Mouse (Mus musculus) natural killer cell, adult 2 months (primary cell): ENCODE data around the gene Gm20388.
"Not testable (repeated sequence)": the region's sequence is repeated elsewhere in the genome, so short reads cannot be mapped to it uniquely, and the experiment has no call there.

Experiments used
- DNase-seq, 2 experiments: peaks; one replicate each; pipeline ENCODE4 v3.0.0; 2022; ENCODE audit warnings: low spot score in 2 of 2

The Gm20388 gene

DNA sequence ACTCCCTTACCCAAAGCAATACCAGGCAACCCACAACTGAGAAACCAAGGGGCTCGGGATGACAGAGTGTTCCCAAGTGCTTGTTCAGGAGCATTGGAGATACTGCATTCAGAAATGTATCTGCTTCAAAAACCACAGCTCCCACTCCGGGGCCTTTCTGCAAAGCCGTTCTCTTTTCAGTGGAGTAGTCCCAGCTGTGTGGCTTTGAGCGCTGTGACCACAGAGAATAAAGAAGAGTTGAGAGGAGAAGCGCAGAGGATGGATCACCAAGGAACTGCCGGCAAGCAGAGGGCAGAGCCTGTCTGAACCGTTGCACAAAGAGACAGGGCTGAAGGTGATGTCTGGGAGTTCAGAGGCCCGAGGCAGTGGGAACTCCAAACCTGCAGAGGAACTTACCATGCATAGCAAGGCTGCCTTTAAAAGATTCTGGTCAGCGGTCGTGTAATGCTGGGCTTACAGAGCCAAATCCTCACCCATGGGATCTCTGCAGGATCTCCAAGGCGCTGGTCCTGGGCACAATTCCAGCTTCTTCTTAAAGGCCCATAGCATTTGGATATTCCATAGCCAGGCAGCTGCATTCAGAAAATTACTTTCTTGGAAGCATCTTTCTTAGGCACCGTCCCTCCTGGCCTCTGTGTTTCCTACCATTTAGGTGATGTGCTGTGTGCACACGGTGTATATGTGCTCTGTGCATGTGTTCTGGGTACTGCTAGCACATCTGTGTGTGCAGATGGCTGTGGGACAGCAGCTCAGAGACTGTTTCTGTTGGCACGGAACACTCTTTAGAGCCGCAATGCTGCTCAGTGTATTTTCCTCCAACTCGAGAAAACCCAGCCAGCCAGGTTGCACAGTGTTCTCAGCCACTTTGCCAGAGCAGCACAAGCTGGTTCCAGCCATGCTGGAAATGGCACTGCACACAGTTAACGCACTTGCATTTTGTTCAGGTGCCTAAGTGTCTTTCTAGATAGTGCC, 4261.2 kb downstream of the Gm20388 start:
- DNase-seq: no peak

DNA sequence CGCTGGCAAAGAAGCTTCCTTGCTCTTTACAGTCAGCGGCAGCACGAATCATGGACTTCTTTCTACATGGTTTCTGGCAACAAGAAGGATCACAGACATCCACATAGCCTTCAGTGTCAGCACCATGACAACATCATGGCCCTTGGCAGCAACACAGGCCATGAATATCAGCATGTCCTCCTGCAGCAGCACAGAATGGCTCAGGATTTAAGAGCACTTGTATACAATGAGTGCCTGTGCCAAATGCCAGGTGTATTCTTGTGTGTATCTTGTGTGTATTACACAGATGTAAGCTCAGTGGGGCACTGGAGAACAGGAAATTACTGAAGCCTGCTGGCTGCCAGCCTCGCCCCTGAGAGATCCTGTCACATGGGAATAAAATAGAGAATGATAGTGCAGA, 4263.0 kb downstream of the Gm20388 start:
- DNase-seq: no peak

DNA sequence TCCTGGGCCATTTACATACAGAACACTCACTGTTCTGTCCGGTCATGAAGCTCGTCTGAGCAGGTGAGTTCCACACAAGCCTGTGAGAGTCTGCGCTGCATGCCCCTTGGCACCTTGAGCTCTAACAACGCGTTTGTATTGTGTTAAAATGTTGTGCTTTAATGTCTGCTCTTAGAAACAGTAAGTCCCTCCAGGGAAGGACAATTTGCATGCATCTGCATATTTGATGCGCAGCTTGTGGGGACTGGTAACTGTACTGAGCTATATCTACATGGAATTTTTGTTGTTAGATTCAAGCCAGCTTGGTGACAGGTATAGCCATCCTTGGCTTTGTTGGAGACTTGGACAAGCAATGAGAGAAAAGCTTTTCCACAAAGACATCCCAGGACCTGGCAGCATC, 4265.5 kb downstream of the Gm20388 start:
- DNase-seq: no peak

DNA sequence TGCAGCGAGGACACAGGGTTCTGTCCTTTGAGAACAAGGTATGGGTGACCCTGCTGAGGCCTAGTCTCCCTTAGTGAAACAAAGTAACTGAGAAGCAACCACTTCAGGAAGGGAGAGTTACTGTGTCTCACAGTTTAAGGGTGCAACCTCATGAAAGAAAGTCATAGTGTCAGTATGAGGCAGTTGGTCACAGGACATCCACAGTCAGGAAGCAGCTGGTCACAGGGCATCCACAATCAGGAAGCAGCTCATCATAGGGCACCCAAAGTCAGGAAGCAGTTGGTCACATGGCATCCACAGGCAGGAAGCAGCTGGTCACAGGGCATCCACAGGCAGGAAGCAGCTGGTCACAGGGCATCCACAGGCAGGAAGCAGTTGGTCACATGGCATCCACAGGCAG, 4266.5 kb downstream of the Gm20388 start:
- DNase-seq: not testable (repeated sequence)

DNA sequence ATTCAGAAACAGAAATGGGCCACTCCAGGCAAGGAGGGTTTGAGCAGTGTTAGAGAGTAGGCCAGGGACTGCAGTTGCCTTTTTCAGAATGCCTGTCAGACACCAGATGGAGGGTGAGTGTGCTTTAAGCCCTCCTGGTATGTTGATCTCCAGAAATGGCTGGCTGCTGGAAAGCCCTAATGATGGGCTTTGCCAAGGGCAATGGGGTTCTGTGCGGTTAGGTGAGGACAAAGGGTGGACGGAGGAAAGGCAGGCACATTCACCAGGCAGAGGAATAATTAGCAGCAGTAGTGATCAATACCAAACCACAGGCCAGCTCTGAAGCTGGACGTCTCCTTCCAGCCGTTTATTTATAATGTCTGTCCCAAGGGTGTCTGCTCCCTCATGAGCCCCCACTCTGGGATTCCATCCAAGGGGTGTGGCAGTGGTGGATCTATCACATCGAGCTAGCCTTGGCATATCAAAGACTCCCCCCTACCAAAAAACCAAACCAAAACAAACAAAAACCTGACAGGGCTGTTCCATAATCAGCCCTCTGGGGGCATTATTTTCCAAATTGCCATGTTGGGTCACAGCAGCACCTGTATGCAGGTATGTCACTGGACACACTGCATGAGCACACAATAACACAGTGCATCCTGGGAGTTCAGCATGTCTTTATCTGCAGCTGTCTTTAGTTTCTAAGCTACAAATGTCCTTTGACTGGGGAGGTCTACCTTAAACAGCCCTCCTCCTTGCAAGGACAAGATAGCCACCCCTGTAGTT, 4270.2 kb downstream of the Gm20388 start:
- DNase-seq: no peak

DNA sequence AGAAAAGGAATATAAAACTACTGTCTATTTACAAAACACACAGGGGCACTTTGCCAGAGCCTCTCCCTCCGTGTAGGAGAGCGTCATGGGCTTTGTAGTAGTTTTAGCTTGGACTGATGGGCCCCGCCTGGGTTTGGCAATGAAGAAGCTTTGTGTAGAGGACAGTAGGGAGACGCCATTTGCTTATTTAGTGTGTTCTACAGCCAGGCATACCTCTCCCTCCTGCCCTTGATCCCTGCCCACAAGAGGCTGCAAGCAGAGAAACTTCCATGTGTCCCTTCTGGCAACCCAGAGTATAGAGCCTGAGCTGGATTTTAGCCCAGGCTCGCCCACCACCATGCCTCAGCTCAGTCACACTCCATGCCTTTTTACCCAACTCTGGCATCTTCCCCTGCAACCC, 4271.1 kb downstream of the Gm20388 start:
- DNase-seq: no peak

DNA sequence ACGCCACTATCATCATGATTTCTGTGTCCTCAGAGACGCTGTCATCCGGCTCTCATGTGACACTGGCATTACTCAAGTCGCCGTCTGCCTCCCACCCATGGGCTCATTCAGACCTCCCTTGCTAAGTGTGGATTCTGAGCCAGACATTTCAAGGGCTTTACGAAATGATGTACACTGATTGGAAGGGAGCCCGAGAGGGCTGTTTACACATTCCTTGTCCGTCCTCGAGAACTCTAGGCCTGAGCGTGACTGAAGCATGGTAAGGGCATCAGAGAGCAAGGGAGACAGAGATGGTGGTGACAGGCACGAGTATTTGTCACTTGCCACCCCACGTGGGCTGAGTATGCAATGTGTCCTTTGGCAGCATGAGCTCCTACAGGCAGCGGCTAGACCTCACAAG, 4271.6 kb downstream of the Gm20388 start:
- DNase-seq: no peak

DNA sequence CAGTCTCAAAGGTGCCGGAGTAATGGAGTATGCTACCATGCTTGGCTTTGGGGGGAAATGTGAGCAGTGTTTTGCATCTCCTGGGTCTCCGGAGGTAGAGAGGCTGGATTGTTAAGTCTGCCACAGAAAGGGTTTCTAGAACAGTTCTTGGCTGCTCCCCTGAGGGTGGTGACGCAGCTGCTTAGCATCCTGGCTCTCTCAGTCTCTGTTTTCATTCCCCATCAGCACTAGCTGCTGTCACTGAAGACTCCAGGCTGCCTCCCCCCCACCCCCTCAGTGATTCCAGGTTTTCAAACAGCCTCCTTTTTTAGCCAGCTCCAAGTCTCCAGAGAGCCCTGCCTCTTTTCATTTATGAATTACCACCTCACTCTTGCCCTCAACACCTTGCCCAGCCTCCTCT, 4273.4 kb downstream of the Gm20388 start:
- DNase-seq: no peak

DNA sequence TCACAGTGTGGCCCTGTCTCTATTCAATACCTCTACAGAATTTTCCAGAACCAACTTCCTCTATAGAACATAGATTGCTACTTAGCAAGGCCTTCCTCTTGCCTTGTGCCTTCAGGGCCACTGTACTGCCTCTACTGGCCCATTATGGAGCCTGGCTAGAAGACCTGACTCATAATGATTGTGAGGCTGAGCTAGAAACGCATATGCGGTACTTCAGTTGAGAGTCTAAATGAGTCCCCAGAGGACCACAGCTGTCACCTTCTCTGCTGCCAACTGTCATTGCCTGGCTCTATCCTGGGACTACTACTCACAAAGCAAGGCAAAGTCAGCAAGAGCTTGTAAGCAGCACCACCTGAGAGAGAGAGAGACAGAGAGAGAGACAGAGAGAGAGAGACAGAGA, 4273.9 kb downstream of the Gm20388 start:
- DNase-seq: no peak

DNA sequence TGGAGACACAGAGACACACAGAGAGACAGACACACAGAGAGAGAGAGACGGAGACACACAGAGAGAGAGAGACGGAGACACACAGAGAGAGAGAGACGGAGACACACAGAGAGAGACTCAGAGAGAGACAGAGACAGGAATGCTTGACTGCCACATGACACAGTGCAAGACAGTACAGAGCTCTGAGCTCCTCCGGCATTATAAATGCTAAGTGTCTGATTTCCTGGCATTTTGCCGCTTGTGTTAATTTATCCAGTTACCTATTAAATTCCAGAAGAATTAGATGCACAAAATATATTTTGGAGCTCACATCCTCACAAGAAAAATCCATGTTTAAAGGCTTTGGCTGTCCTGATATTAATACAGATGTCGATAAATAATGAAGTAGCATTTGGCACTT, 4274.4 kb downstream of the Gm20388 start:
- DNase-seq: no peak

DNA sequence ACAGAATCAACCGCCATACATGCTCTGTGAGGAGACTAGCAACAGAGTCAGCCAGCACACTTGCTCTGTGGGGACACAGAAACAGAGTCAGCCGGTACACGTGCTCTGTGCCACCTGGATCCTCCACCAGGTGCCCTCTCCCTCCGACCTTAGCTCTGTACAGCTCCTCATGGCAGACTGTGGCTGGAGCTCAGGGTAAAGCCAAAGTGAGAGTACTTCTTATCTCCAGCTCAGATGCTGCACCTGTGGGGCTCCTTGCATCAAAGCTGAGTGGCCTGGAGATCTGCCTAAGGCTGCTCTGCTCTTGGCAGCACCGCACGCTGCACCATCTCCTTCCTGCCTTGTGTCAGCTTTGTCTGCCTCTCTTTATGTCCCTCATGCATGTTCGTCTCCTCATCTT, 4279.7 kb downstream of the Gm20388 start:
- no peak for DNase-seq

DNA sequence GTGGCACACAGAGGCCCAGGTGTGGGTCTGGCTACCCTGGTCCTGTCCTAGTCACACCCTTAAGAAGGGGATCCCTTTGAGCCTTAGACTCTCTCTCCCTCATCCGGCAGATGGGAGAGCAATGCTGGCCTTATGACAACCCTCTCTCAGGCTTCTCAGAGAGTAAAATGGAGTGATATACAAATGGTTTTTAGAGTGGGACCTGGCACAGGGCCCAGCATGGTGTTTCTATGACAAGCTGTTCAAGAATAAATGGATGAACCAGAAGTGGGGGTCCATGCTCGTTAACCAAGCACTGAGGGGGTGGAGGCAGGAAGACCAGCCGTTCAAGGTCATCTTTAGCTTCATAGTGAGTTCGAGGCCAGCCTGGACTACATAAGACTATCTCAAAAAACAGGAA, 4281.6 kb downstream of the Gm20388 start:
- DNase-seq: no peak

DNA sequence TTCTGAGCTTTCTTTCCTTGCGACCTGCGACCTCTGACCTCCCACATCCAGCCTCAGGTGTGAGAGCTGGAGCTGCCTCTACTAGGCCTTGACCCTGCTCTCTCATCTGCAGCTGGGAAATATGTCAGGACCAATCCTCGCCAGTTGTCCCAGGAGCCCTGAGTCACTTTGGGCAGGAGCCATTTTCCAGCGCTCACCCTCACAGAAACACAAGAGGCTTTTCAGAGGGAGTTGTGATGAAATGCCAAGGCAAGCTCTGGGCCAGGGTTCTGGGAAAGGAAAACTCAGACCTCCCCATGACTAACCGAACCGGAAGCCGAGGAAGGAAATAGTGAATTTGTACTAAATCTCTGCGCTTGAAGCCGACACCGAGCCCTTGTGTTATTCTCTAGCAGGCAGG, 4282.3 kb downstream of the Gm20388 start:
- no peak for DNase-seq

DNA sequence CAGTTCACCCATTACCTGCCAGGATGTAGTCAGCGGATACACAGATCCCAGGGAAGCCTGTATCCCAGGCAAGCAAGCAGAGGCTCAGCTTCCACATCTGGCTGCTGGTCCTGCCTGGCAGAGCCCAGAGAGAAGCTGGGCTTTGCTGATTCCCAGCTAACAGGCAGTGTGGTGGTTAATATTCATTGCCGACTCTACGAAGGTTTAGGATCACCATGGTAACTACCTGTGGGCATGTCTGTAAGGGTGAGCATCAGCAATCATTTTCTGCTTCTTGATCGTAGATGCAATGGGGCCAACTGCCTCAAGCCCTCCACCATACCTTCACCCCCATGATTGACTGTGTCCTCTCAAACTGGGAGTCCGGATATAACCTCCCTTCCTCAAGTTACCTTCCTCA, 4283.4 kb downstream of the Gm20388 start:
- no peak for DNase-seq

DNA sequence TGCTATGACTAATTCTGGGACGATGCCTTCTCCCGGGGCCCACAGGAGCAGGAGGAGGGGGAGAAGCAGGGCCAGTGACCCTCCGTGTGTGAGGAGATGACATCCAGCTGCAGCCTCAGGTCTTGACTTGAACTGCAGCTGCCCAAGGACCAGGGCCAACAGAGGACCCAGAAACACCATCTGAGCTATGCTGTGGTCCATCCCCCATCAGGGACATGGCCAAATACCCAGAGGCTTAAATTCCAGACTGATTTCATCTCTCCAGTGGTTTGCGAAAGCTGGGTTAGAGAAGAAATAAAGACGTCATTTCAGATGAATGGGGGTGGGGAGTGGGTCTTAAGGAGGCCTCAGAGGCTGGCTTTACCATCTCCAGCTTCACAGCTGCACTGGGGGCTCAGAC, 4285.6 kb downstream of the Gm20388 start:
- DNase-seq: no peak

DNA sequence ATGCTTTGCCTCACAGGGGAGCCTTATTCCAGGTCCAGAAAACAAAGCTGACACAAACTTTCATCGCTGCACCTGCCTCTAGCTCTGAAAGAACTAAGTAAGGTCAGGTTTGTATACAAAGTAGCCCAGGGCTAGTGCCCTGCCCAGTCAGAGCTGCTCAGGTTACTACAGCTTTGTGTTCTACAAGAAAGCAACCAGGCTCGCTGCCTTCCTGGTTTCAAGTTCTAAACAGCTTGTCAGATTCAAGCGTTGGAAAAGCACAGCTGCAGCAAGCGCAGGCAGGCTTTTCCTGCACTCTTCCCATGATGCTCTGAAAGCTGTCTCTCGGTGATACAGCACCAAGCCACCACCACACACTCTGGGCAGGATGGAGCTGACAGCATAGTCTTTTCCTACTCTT, 4286.2 kb downstream of the Gm20388 start:
- DNase-seq: no peak

DNA sequence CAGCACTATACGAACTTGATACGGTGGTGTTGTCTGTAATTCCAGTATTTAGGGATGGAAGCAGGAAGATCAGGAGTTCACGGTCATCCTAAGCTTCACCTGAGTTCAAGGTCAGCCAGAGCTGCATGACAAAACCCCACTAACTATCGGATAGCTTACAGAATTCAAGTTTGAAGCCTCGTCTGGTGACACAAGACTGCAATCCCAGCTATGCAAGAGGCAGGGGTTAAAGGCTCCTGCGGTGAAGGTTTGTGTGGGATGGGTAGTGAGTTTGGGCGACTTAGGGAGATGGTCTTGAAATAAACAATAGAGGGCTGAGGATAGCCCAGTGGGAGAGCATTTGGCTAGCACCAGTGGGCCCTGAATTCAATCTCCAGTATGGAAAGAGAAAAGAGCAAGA, 4287.6 kb downstream of the Gm20388 start:
- no peak for DNase-seq

DNA sequence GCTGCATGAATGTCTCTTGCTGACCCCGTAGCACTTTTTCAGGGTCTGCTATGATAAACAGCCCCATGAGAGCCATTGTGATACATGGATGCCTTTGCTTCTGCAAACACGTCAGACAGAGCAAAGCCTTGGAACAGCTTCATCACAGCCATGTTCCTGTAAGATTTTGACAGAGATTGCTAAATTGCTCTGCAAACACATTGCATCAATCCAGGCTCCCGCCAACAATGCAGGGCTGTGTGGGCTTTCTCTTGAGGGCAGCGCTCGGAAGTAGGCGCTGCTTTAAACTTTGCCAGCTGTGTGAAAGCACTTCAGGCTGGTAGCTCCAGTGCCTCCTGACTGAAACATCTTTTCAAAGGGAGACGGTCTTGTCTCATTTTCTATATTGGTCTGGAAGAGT, 4289.8 kb downstream of the Gm20388 start:
- DNase-seq: no peak

DNA sequence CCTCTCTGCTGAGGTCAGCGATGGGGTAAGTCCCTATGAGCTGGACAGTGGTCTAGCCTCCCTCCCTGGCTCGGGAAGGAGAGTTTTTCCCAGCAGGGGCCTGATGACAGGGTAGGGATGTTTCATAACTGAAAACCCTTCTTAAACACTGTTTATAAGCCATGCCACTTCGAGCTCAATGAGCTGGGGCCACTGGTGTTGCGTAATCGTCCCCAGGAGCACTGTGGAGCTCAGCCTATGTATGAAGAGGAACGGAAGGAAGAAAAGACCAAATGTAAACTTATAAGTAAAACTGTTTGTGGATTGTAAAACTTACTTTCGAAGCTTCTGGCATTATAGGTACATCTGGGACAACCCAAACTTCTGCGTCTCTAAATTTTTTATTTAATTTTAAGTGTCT, 4291.1 kb downstream of the Gm20388 start:
- DNase-seq: no peak

DNA sequence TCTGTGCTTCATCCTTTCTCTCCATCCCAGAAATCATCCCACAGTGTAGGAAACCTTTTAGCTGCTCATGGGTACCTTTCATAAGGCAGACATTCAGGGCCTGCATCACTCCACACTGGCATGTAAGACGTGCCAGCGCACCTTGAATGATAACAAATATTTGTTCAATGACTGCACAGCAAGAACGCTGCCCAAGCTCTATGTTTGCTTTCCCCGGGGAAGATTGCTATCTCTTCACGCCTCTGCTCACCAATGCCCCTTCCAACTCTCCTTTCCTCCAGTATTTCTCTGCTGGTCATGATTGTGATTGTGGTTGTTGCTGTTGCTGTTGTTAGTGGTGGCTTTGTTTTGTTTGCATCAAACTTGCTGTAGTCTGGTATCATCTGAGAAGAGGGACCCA, 4292.3 kb downstream of the Gm20388 start:
- no peak for DNase-seq

DNA sequence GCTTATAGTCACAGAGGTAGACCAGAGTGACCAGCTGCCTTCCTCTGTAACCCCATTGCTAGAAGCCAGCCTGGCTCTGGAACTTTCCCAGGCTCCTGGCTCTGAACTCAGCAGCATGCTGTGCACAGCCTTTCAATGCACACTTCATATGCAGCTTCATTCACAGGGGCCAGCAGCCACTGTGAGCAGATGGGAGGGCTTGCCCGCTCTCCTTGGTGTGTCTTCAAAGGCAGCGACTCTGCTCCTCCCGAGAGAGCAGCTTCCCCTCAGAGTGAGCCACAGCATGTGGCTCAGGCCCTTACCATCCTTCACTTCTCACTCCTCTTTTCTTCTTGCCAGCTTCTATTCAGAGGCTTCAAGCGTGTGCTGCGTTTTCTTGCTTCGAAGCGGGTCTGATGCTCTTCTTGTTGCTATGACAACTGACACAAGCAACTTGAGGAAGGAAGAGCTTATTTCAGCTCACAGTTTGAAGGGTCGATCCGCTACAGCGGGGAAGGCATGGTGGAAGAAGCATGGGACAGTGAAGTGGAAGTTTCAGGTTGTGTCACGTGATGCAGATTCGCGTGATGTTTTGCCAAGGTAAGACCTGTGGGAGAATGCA, 4293.5 kb downstream of the Gm20388 start:
- DNase-seq: no peak

DNA sequence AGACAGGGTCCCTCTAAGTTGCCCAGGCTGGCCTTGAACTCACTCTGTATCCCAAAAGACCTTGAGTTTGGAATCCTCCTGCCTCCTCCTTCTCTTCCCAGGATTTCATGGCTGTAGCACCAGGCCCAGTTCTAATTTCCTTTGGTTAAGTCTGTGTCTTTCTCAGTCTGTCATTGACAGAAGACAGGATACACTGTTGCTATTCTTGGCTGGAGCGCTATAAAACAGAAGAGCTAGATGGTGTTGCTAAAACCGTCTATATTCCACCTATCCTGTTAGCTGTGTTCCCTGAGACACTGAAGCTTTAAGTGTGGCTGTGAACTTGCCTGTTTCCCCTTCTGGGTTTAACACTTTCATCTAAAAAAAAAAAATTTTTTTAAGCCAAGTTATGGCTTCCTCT, 4301.5 kb downstream of the Gm20388 start:
- DNase-seq: no peak

DNA sequence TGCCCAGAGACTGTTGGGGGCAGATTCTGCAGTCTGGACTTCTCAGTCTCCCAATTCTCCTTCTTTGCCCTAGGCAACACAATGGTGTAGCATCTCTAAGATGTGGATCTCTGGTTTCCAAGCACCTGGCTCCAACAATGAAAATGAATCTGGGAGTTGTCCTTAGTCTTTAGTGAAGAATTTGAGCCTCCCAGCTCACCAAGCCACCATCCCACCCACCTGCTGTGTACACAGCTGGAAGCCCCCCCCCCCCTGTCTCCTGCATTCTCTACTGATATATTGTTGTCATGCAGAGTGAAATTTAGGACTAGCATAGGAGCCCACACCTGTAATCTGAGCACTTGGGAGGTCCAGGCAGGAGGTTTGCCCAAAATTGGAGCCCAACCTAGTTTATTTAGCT, 4306.3 kb downstream of the Gm20388 start:
- no peak for DNase-seq
